Mouse (Mus musculus): Measurements from ENCODE around the gene Bicc1.
"Not testable (repeated sequence)": the region's sequence is repeated elsewhere in the genome, so short reads cannot be mapped to it uniquely, and the experiment has no call there.

Bicc1 gene

GRCm38 (mm10) chr10:70996051-70996450, 163.4 kb downstream of the Bicc1 start:
- no peak for DNase-seq (ENCODE audit: low spot score)

DNA sequence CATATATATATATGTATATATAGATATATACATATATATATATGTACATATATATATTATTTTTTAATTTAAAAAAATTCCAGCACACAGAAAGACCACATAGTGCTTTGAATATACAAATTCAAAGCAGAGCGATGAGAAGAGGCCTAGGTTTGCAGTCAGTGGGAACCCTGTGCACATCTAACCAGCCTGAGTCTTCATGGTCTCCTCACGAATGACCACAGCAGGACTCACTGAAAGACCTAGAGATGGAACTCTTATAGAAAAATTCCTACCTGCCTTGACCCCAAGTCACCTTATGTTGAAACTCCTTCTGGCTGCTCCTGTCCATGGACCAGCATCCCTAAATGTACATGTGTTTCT, 165.4 kb downstream of the Bicc1 start:
- DNase-seq (ENCODE audit: low spot score), result no peak

GRCm38 (mm10) chr10:70993497-70994134, 165.9 kb downstream of the Bicc1 start:
- DNase-seq (ENCODE audit: low spot score), result no peak

DNA sequence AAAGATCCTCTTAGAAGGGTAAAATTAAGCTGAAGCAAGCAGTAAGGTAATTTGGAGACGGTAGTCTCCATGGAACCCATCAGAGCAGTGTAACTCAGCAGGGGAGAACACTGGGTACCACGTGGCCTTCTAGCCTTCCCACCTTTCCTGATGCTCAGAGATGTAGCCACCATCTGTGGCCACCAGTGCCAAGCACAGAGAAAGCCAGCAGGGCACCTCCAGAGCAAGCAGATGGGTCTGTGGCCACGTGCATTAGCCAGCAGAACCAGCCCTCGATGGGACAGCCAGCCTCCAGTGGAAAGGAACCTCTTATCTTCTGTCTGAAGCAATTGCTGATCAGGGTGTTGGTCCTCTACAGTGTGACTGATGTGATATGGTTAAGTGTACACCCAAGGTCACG, 172.1 kb downstream of the Bicc1 start:
- DNase-seq (ENCODE audit: low spot score), result no peak

GRCm38 (mm10) chr10:70983036-70983670, 176.3 kb downstream of the Bicc1 start:
- no peak for DNase-seq (ENCODE audit: low spot score)

- DNase-seq (ENCODE audit: low spot score), result no peak
Measured at GRCm38 (mm10) chr10:70982156-70982555, 177.3 kb downstream of the Bicc1 start.

DNA sequence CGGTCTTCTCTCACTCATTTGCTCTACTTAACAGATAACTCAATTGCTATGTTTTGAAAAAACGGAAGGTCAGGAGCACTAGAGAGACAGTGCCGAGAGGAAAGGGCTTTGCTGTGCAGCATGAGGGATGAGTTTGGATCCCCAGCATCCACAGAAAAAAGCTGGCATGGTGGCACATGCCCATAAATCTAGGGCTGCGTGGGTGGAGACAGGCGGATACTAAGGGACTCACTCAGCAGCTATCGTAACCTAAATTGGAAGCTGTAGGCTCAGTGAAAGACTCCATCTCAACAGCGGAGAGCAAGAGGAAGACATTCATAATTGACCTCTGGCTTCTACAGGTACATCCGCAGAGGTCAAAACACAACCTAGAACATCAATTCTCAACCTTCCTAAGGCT, 179.8 kb downstream of the Bicc1 start:
- DNase-seq (ENCODE audit: low spot score), result no peak

GRCm38 (mm10) chr10:70977141-70977540, 182.4 kb downstream of the Bicc1 start:
- DNase-seq (ENCODE audit: low spot score), result no peak

DNA sequence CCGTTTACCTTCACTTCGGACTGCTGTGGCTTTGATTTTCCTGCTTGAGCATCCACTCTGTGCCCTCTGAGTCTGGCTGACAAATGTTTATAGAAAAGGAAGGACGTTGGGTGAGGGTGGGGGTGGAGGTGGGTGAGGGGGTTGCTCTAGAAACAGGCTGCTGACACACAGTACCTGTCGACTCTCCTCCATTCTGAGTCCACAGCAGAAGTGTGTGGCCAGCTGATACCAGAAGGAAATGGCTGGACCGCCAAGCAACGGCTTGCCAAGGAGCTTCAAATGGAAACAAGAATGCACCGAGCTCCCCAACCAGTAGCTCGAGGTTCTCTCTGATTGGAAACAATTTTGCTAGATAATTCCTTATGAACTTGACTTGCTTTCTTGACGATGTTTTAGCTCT, 182.9 kb downstream of the Bicc1 start:
- no peak for DNase-seq (ENCODE audit: low spot score)

DNA sequence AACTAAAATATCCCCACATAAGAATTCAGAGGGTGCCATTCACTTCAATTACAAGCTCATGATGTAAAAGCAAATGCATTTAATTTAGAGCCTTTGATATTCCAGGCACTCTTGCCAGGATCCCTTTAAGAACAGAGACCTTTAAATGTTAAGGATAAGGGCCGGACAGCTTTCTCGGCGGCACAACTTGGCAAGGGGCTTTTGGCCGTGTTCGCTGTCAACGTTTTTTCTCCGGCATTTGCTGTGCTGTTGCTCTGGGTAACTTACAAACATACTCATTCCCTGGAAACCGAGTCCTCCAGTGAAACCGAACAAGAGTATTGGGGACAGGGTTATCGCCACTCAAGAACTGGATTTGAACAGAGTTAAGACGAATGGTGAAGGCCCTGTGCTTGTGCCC, 188.3 kb downstream of the Bicc1 start:
- no peak for DNase-seq (ENCODE audit: low spot score)

DNA sequence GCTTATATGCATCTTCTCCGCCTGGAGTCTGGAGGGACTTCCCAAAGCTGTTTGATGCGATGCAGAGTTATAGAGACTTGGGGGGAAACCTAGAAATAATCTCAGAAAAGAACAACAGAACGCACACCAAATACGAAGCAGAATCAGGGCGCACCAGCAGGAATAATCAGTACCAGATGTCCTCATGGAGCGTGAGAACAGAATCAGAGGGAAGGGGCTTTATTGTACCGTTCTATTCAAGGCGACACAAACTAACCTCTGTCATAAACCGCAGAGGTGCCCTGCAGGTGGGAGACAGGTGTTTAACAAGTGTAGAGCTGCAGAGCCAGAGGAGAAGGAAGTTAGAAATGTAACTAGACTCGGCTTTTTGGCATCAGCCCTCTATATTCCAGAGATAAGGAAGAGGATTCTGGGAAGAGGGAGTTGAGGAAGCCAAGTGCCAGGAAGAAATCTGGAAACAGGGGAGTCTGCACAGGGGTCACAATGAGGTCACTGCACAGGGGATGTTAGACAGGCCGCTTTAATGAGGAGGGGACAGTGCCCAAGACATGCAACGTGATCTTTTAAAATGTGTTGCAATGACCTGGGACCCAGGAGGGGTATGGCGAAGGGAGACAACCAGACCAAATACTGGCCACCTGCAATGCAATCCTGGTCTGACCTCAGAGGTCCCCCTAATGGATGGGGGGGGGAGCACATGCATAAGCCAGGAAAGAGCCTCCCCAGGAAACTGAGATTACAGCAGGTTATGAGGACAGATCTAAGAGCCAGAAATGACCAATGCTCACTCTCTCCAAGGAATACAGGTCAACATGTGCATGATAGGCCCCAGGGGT, 190.4 kb downstream of the Bicc1 start:
- no peak for DNase-seq (ENCODE audit: low spot score)

GRCm38 (mm10) chr10:70966642-70967345, 192.7 kb downstream of the Bicc1 start:
- DNase-seq (ENCODE audit: low spot score), result peak; percentile 16

DNA sequence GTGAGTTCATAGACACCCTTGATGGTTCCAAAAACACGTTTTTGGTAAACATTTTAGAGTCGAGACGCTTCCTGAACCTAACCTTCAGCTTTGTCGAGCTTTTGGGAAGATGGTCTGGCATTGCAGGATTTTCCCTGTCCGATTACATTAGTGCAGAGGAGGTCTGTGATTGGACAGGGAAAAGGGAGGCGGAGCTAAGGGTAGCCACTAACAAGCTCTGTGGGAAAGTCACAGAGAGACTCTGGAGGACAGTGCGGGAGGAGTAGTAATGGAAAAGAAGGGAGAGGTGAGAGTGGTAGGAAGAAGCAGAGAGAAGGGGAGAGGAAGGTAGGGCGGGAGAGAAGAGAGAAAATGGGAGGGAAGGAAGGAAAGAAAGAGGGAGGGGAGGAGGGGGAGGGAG, 194.8 kb downstream of the Bicc1 start:
- DNase-seq (ENCODE audit: low spot score), result no peak

DNA sequence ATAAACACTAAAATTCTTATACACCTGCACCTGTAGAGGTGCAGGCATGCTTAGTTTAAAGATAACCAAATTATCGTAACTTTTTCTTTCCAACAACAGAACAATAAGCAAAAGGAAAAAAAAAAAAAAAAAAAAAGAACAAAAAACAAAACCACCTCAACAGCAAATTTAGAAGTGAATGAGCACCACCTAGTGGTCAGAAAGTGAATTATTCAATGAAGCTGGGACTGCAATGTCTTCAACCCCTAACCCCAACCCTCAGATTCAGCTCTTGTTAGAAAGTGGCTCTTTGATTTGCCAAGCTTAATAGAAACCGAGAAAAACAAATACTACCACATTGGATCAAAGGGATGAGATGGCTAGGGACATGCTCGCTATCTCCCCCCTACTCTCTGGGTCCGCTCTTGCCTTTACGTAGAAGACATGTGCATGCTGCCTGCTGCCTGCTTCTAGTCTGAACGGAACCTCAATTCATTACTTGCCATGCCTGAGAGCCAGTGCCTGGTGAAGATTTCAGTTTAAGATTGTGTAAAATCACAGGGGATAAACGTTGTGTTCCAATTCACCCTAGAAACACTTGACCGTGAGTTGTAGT, 195.8 kb downstream of the Bicc1 start:
- peak; percentile 71 for DNase-seq (ENCODE audit: low spot score)

- no peak for DNase-seq (ENCODE audit: low spot score)
Measured at GRCm38 (mm10) chr10:70961641-70962040, 197.9 kb downstream of the Bicc1 start.

DNA sequence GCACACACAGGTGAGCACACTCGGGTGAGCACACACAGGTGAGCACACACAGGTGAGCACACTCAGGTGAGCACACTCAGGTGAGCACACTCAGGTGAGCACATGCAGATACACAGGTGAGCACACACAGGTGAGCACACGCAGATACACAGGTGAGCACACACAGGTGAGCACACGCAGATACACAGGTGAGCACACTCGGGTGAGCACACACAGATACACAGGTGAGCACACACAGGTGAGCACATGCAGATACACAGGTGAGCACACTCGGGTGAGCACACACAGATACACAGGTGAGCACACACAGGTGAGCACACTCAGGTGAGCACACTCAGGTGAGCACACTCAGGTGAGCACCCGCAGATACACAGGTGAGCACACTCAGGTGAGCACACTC, 199.1 kb downstream of the Bicc1 start:
- not testable (repeated sequence) for DNase-seq (ENCODE audit: low spot score)

GRCm38 (mm10) chr10:70952770-70953147, 206.7 kb downstream of the Bicc1 start:
- no peak for DNase-seq (ENCODE audit: low spot score)

DNA sequence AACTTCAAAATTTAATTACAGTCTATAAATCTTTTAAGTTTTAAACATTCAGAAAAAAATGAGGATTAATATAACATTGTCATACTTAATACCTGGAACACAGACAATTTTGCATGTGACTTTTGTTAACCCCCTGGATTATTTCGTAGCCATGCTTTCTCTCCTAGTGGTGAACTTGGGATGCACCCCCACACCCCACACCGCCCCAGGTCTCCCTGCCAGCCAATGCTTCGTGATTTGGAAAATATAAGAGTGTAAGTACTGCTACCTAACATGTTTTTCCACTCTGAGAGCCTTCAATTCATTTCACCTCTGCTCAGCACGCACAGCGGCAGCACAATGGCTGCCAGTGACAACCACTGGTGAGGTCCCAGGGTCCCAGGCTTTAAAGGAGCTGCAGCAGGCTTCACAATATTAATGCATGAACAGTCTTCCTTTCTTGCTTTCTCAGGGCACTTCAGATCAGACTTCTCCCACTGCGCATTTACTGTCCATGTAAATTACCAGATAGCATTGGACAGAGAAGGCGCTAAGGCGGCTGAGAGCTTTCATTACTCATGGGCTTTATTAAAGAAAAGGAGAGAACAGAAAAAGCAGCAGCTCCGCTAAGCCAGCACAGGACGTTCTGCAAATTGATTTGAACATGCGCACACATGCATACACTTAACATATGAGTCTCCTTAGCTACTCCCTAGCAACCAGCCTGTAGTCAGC, 207.3 kb downstream of the Bicc1 start:
- peak; percentile 37 for DNase-seq (ENCODE audit: low spot score)

DNA sequence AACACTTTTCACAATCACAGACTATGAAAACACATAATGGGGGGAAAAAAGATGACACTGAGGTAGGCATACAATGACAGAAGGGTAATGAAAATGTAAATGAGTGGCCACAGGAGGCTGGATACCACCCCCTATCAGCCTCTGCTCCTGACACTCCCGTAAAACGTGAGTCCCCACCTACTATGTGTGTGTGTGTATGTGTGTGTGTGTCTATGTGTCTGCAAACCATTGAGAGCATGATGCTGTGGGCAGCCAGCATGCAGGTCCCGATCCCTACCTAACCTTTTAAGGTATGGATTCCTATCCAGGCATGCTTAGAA, 209.4 kb downstream of the Bicc1 start:
- DNase-seq (ENCODE audit: low spot score), result no peak

DNA sequence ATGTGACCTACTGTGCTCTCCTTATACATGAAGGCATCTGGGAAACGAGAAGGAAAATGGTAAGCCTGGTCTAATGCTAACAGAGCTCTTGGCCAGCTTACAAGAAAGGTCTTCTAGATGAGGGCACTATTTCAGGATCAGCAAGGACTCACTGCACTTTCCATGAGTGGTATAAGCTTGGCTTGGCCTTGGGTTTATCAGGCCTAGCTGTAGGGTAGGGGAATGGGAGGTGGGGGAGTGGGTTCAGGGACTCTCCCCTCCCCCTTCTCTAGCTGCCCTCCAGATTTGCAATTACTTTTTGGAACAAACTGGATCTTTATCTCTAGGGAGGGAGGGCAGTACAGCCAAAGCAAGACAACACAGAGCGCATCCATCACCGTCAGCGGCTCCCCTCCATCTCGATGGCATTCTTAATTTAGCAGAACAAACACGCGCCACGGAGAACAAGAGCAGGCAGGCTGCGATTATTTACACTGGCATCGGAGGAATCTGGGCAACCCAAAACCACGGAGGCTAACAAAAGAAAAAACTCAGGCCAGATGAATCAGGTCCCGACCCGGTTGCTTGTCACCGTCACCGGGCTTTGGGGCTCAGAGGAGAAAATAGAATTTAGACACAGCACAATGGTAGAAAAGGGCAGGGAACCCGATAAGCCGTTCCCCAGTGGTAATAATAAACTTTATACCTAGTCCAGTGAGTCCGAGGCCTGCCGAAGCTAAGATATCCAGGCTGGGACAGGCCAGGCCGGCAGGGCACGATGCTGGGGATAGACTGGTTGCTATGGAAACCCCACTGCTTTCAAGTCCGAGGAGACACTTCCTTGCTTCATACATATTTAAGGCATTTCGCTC, 210.0 kb downstream of the Bicc1 start:
- peak; percentile 22 for DNase-seq (ENCODE audit: low spot score)

DNA sequence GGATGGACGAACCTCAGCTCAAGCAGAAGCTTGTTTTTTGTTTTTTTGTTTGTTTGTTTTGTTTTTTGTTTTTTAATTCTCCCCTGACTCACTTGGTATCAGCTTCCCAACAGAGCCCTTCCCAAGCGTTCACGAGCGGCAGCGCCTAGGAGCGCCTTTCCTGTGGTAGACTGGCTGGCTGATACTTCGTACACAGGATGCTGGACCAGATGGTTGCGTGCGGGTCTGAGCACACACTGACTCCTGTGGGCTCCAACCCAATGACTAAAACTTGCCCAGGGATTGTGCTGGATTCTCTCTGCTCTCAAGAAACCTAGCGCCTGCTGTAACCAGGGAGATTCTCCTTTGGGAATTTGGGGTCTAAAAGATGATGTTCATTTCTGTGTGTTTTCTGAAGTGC, 211.2 kb downstream of the Bicc1 start:
- DNase-seq (ENCODE audit: low spot score), result no peak

Data from MN1 (cell line).